Mouse (Mus musculus): Measurements from ENCODE around the gene Tbcel. TPM values are rescaled to one million over a fixed set of nuclear protein-coding genes. Genes with fewer than 3 reads are reported as not detected.

The Tbcel gene
- total RNA-seq (2023): 10 to 100 TPM; 30.5 to 31.6 TPM

GRCm38 (mm10) chr9:42507709-42508108 is at the start of gene Tbcel:
TSS of gene Tbcel (minus strand) at chr9:42507809.

GRCm38 (mm10) chr9:42399829-42400228 is 107.8 kb downstream of the Tbcel start, which contains the start of gene Tecta:
TSS of gene Tecta (minus strand) at chr9:42399929.

Other genes starting within 250 kb of the Tbcel start
- 10 to 100 TPM; 37.5 to 40.1 TPM for gene Sc5d, start 243.6 kb downstream of the Tbcel start, total RNA-seq (2023)
- not detected for gene Tecta, start 107.9 kb downstream of the Tbcel start, total RNA-seq (2023)